Mouse (Mus musculus) midbrain, embryonic 16.5 days (tissue): ENCODE data around the gene Gpc6. TPM values are rescaled to one million over a fixed set of nuclear protein-coding genes. Genes with fewer than 3 reads are reported as not detected.

Experiments
- ATAC-seq: fragments of 200-750 bp; cut with Nextera tagmentation; 2 replicates; pipeline ENCODE4 v1.8.0; 2017; ENCODE audit warnings: moderate TSS enrichment
- H3K27ac ChIP-seq: fragments of 300-500 bp; sonication (generic); 2 replicates; pipeline ENCODE4 v1.5.1; 2014; ENCODE audit warnings: mild to moderate bottlenecking, low read length, mixed read lengths
- H3K27me3 ChIP-seq: fragments of 300-500 bp; sonication (generic); 2 replicates; pipeline ENCODE4 v1.6.1; 2014; ENCODE audit warnings: low read depth, low read length, mixed read lengths; ENCODE audit not compliant: control insufficient read depth, insufficient read depth
- H3K36me3 ChIP-seq: fragments of 300-500 bp; sonication (generic); 2 replicates; pipeline ENCODE4 v1.6.1; 2014; ENCODE audit warnings: mild to moderate bottlenecking, low read length, moderate library complexity, mixed read lengths; ENCODE audit not compliant: control insufficient read depth, insufficient read depth
- H3K4me1 ChIP-seq: fragments of 300-500 bp; sonication (generic); 2 replicates; pipeline ENCODE4 v1.6.1; 2014; ENCODE audit warnings: mild to moderate bottlenecking, low read length, mixed read lengths; ENCODE audit not compliant: control insufficient read depth, insufficient read depth
- H3K4me2 ChIP-seq: fragments of 300-500 bp; sonication (generic); 2 replicates; pipeline ENCODE4 v1.6.1; 2014; ENCODE audit warnings: mild to moderate bottlenecking, low read length, mixed read lengths
- H3K4me3 ChIP-seq: fragments of 300-500 bp; sonication (generic); 2 replicates; pipeline ENCODE4 v1.5.1; 2014; ENCODE audit warnings: low read depth, mild to moderate bottlenecking, low read length, moderate library complexity, mixed read lengths
- H3K9ac ChIP-seq: fragments of 300-500 bp; sonication (generic); 2 replicates; pipeline ENCODE4 v1.6.1; 2014; ENCODE audit warnings: low read depth, low read length, mixed read lengths
- H3K9me3 ChIP-seq: fragments of 300-500 bp; sonication (generic); replicated peaks from 2 replicates; pipeline ENCODE4 v1.6.1; 2014; ENCODE audit warnings: mild to moderate bottlenecking, low read length, mixed read lengths; ENCODE audit not compliant: control insufficient read depth, poor library complexity, severe bottlenecking
- WGBS: fragments of 180-500 bp; shearing (Covaris S2); extraction: QIAGEN DNeasy Blood & Tissue Kit; methylation state at CpG from one replicate; pipeline ENCODE4 v1.1.7; 2014; 5-methylcytosine and 5-hydroxymethylcytosine counted together
- polyA plus RNA-seq: library from polyadenylated mRNA; unstranded; fragments of >200 nt; fragmentation: Nextera tagmentation; extraction: Ambion mirVana; gene quantifications from 2 replicates; pipeline ENCODE4 v1.2.1, GENCODE M21; 2015

Gpc6 gene
- polyA plus RNA-seq, 1 experiment from 2014 or later, result 19.7 TPM

DNA sequence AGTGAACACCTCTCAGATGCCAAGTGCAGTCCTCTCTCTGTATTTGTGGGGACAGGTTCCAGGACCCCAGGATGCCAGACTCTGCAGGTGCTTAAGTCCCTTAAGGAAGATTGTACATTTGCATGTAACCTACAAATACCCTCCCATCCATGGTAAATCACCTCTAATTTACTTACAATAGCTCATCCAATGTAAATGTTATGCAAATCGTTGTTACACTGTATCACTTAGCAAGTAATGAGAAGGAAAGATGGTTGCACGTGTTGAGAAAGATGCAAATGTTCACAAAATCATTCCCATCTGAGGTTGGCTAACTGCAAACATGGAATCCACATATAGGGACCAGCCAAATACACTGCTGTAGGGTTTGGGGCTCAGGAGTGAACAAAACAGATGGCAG is 927.7 kb downstream of the Gpc6 start:
- no peak overlapping the region for H3K4me2 ChIP-seq
- ATAC-seq, result no peak
- H3K9me3 ChIP-seq, result no peaks in the 10 kb centered on the region
- no peak overlapping the region for H3K27ac ChIP-seq
- no peaks in the 10 kb centered on the region for H3K27me3 ChIP-seq
- no peaks in the 10 kb centered on the region for H3K4me1 ChIP-seq
- WGBS, result 84% methylated on average over 2 of the region's 2 CpGs
- H3K36me3 ChIP-seq, result no peaks in the 10 kb centered on the region
- H3K9ac ChIP-seq, result no peak overlapping the region
- no peak overlapping the region for H3K4me3 ChIP-seq

DNA sequence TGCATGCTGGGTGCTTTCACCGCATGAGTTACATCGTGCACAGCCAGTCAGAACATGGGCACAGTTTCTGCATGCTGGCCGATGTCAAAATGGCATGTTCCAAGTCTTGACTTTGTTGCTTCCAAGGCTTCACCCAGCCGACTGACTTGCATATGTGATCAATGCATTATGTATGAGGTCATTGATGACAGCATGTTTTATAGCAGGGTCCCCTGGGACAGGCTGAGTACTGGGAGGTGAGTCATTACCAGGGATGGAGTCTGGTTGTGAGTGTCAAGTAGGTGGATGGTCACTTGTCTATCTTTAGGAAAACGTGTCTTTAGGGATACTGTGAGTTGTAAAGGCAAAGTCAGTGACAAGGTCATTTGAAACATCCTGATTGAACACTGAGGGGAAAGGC is 929.4 kb downstream of the Gpc6 start:
- H3K4me2 ChIP-seq, result no peak overlapping the region
- no peaks in the 10 kb centered on the region for H3K9me3 ChIP-seq
- no peak overlapping the region for H3K9ac ChIP-seq
- H3K4me3 ChIP-seq, result no peak overlapping the region
- WGBS, result 79% methylated on average over 5 of the region's 5 CpGs
- H3K27me3 ChIP-seq, result no peaks in the 10 kb centered on the region
- ATAC-seq, result no peak
- H3K4me1 ChIP-seq, result no peaks in the 10 kb centered on the region
- H3K27ac ChIP-seq, result no peak overlapping the region
- no peaks in the 10 kb centered on the region for H3K36me3 ChIP-seq

DNA sequence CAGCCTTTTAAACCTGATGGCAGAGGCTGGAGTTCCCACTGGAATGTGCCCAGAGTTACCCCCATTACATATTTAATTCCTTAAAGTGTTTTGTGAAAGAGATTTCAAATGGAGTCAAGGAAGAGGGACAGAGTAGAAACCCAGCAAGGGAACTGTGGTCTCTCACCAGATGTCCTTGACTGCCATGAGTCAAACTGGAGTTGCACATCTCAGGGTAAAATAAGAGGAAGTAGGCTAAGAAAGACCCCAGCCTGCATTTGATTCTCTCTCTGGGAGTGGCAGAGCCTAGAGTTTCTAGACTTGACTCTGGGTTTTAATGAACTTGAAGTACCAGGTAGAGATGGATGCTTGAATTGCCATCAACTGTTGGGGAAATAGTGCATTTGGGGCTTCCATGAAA is 946.2 kb downstream of the Gpc6 start:
- no peak for ATAC-seq
- Histone ChIP-seq H3K4me1 (no peaks in the 10 kb centered on the region), H3K9ac (no peak overlapping the region)

DNA sequence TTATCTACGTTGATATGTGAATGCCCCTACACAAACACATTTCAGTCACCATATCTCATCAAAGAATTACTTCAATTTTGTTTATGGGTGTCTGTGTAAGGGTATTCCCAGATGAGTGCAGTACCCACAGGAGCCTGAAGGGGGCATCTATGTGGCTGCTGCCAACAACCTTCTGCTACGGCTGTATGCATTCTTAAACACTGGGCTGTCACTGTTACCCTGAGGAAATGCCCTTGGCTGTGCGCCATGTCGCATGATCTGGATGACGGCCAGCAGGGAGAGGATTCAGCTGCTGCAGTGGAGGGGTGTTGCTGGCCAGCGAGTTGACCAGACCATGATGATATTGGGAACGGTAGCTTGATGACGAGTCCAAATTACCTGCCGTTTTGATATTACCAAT is 954.2 kb downstream of the Gpc6 start:
- no peak for ATAC-seq
- no peaks in the 10 kb centered on the region for H3K9me3 ChIP-seq

More for the DNA sequence above, 946.2 kb downstream of the Gpc6 start:
- Histone ChIP-seq H3K36me3 (no peaks in the 10 kb centered on the region), H3K4me3 (no peak overlapping the region), H3K4me2 (no peak overlapping the region), H3K27me3 (no peaks in the 10 kb centered on the region), H3K27ac (no peak overlapping the region), H3K9me3 (no peaks in the 10 kb centered on the region)

DNA sequence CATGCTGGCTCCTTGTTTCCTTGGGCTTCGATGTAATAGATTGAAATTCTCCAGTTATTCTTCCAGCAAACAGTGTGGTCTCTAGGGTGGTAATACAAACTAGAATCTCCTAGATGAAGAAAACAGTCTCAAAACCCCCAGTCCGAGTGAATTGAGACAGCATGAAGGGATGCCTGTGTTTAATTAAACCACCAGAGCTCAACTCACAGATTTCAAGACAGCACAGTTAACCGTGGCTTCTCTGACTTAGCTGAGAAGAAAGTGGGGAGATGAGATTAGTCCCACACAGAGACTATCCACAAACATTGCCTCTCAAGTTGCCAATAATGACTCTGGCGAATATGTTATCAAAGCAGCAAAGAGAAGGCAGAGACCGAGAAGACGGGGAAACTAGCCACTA is 956.0 kb downstream of the Gpc6 start:
- 20% methylated on average over 6 of the region's 6 CpGs for WGBS
- H3K27me3 ChIP-seq, result no peaks in the 10 kb centered on the region
- H3K4me3 ChIP-seq, result no peak overlapping the region
- no peak overlapping the region for H3K4me2 ChIP-seq
- H3K9ac ChIP-seq, result no peak overlapping the region
- no peaks in the 10 kb centered on the region for H3K36me3 ChIP-seq
- no peaks in the 10 kb centered on the region for H3K9me3 ChIP-seq
- no peak overlapping the region for H3K27ac ChIP-seq
- no peak for ATAC-seq
- peaks cover 5% of the 10 kb centered on the region; the same call in 1 of the 2 replicates for H3K4me1 ChIP-seq

More for the DNA sequence above, 954.2 kb downstream of the Gpc6 start:
- Histone ChIP-seq H3K27me3 (no peaks in the 10 kb centered on the region), H3K4me1 (peaks cover 5% of the 10 kb centered on the region; the same call in 1 of the 2 replicates), H3K36me3 (no peaks in the 10 kb centered on the region), H3K9ac (no peak overlapping the region), H3K4me2 (no peak overlapping the region), H3K4me3 (no peak overlapping the region), H3K27ac (no peak overlapping the region)
- WGBS, result 87% methylated on average over 9 of the region's 9 CpGs

DNA sequence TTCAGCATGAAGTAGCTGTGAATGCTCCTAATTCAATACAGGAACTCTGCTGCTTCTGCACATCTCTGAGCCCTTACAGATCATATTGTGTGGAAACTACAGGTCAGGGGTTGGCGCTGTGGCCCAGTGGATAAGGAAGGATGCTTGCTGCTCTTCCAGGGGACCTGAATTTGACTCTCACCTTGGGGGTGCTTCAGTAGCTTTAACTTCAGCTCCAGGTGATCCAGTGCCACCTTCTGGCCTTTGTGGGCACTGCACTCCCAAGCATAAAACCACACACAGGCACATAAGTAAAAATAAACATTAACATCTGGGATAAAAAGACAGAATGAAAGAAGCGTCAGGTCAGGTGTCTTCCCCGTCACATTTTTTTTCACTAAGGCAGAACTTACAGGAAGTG is 957.1 kb downstream of the Gpc6 start:
- H3K27me3 ChIP-seq, result no peaks in the 10 kb centered on the region
- H3K9me3 ChIP-seq, result no peaks in the 10 kb centered on the region
- H3K4me1 ChIP-seq, result peaks cover 5% of the 10 kb centered on the region; the same call in 1 of the 2 replicates
- no peak overlapping the region for H3K9ac ChIP-seq
- H3K4me3 ChIP-seq, result no peak overlapping the region
- no peak for ATAC-seq
- no peak overlapping the region for H3K27ac ChIP-seq
- WGBS, result 50% methylated on average over 3 of the region's 3 CpGs
- no peak overlapping the region for H3K4me2 ChIP-seq
- H3K36me3 ChIP-seq, result no peaks in the 10 kb centered on the region

DNA sequence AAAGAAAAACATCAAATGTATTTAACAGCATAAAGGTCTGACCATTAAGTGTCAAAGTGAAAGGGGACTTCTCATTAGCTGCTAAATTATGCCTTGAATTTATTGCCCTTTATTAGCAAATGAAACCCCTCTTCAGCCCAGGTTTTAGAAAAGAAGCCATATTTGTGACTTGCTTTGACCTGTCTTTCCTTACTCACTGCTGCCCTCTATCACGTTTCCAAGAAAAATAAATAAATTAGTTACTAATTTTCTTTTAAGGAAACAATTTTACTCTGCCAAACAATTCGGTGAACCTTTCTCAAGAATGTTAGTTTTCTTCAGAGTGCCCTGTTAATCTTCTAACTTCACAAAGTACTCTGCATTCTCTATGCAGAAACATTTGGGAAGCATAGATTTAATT is 964.5 kb downstream of the Gpc6 start:
- Histone ChIP-seq H3K27ac (no peak overlapping the region), H3K4me3 (no peak overlapping the region), H3K36me3 (no peaks in the 10 kb centered on the region), H3K9ac (no peak overlapping the region), H3K27me3 (no peaks in the 10 kb centered on the region), H3K4me1 (peaks cover under 1% of the 10 kb centered on the region; the same call in 1 of the 2 replicates), H3K4me2 (no peak overlapping the region), H3K9me3 (no peaks in the 10 kb centered on the region)
- no peak for ATAC-seq
- WGBS, result 66% methylated on average over 2 of the region's 2 CpGs

DNA sequence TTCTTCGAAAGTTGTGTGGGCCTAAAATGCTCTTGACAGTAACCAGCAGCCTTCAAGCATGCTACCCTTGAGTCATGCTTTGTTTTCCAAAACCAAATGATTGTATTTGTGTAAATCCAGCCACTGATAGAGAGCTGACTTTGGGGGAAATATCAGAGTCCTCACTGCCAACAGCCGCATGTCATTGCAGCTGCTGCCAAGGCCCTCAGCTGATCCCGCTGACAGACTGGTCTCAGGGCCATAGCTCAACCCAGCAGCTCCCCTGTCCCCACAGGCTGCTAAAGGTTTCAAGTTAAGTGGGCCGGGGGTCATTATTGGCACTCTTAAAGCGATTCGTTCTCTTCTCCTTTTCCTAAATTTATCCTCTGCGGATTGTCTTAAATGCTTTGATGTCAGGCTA is 966.3 kb downstream of the Gpc6 start:
- no peak overlapping the region for H3K4me2 ChIP-seq
- H3K27me3 ChIP-seq, result no peaks in the 10 kb centered on the region
- H3K36me3 ChIP-seq, result no peaks in the 10 kb centered on the region
- no peak overlapping the region for H3K9ac ChIP-seq
- H3K4me1 ChIP-seq, result peaks cover 13% of the 10 kb centered on the region
- WGBS, result 65% methylated on average over 7 of the region's 7 CpGs
- no peaks in the 10 kb centered on the region for H3K9me3 ChIP-seq
- H3K27ac ChIP-seq, result no peak overlapping the region
- H3K4me3 ChIP-seq, result no peak overlapping the region
- no peak for ATAC-seq

DNA sequence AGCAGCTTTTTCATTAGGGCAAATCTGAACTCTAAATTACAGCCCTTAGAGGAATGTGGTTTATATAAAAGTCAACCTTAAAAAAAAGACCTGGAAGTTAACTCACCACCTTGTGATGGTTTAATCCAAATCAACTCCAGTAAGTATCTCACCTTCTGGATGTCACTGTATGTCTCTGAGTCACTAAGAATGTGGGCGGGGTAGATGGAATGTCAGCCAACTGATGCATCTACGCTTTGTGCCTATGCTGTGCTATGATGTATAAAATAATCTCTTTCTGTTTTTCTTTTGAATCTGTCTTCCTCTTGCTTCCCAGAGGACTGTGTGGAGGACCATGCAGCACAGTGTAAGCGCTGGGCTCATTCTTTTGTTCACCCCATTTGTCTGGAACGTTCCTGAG is 966.9 kb downstream of the Gpc6 start:
- Histone ChIP-seq H3K27me3 (no peaks in the 10 kb centered on the region), H3K36me3 (no peaks in the 10 kb centered on the region), H3K27ac (no peak overlapping the region), H3K9me3 (no peaks in the 10 kb centered on the region), H3K4me1 (peaks cover 13% of the 10 kb centered on the region), H3K4me3 (no peak overlapping the region), H3K9ac (no peak overlapping the region), H3K4me2 (no peak overlapping the region)
- 86% methylated on average over 4 of the region's 4 CpGs for WGBS
- ATAC-seq, result no peak
